Mouse (Mus musculus): ENCODE data around the gene Gpc6. TPM values are rescaled to one million over a fixed set of nuclear protein-coding genes. Genes with fewer than 3 reads are reported as not detected.

Gpc6 gene
- total and polyA plus RNA-seq, 2 experiments from 2014 or later = 11.0 to 17.1 TPM

- Histone ChIP-seq H3K9ac (replicated peaks; ENCODE audit: low read depth, low read length) (no peak overlapping the region), H3K4me2 (ENCODE audit: low read depth, low read length) (no peak overlapping the region), H3K36me3 (replicated peaks; ENCODE audit: control insufficient read depth, insufficient read depth, low read length) (no peaks in the 10 kb centered on the region), H3K4me3 (ENCODE audit: low read depth, low read length) (no peak overlapping the region), H3K27ac (ENCODE audit: low read depth) (no peak overlapping the region), H3K27me3 (ENCODE audit: control insufficient read depth, insufficient read depth, low read length) (no peaks in the 10 kb centered on the region), H3K4me1 (ENCODE audit: control insufficient read depth, insufficient read depth) (no peaks in the 10 kb centered on the region), H3K9me3 (replicated peaks; ENCODE audit: control insufficient read depth, low read length) (no peaks in the 10 kb centered on the region)
- DNase-seq (ENCODE audit: low spot score) (no peak), ATAC-seq (ENCODE audit: insufficient read depth, low read depth) (no peak)
- TF ChIP-seq CTCF (IDR thresholded peaks at IDR 0.05; ENCODE audit: low read depth) = no peak
- TF ChIP-seq EP300 (IDR thresholded peaks at IDR 0.05; ENCODE audit: low read depth) = no peak
These were observed 289.3 kb downstream of the Gpc6 start for GRCm38 (mm10) chr14:117214373-117214772.

GRCm38 (mm10) chr14:117226920-117227319, 301.8 kb downstream of the Gpc6 start:
- DNase-seq (ENCODE audit: low spot score) = no peak
- Histone ChIP-seq H3K4me3 (ENCODE audit: low read depth, low read length) (no peak overlapping the region), H3K27me3 (ENCODE audit: control insufficient read depth, insufficient read depth, low read length) (no peaks in the 10 kb centered on the region), H3K4me1 (ENCODE audit: control insufficient read depth, insufficient read depth) (no peaks in the 10 kb centered on the region), H3K9ac (replicated peaks; ENCODE audit: low read depth, low read length) (no peak overlapping the region), H3K27ac (ENCODE audit: low read depth) (no peak overlapping the region), H3K36me3 (replicated peaks; ENCODE audit: control insufficient read depth, insufficient read depth, low read length) (no peaks in the 10 kb centered on the region), H3K4me2 (ENCODE audit: low read depth, low read length) (no peak overlapping the region), H3K9me3 (replicated peaks; ENCODE audit: control insufficient read depth, low read length) (no peaks in the 10 kb centered on the region)
- TF ChIP-seq CTCF (IDR thresholded peaks at IDR 0.05; ENCODE audit: low read depth) (no peak), EP300 (IDR thresholded peaks at IDR 0.05; ENCODE audit: low read depth) (no peak)
- ATAC-seq (ENCODE audit: insufficient read depth, low read depth) = no peak

- Histone ChIP-seq H3K4me2 (ENCODE audit: low read depth, low read length) (no peak overlapping the region), H3K27me3 (ENCODE audit: control insufficient read depth, insufficient read depth, low read length) (no peaks in the 10 kb centered on the region), H3K4me1 (ENCODE audit: control insufficient read depth, insufficient read depth) (no peaks in the 10 kb centered on the region), H3K9ac (replicated peaks; ENCODE audit: low read depth, low read length) (no peak overlapping the region), H3K9me3 (replicated peaks; ENCODE audit: control insufficient read depth, low read length) (no peaks in the 10 kb centered on the region), H3K27ac (ENCODE audit: low read depth) (no peak overlapping the region), H3K36me3 (replicated peaks; ENCODE audit: control insufficient read depth, insufficient read depth, low read length) (no peaks in the 10 kb centered on the region), H3K4me3 (ENCODE audit: low read depth, low read length) (no peak overlapping the region)
- DNase-seq (ENCODE audit: low spot score) = no peak
- ATAC-seq (ENCODE audit: insufficient read depth, low read depth) = no peak
- WGBS = 56% methylated on average over 4 of the region's 4 CpGs
- TF ChIP-seq CTCF (IDR thresholded peaks at IDR 0.05; ENCODE audit: low read depth) (no peak), EP300 (IDR thresholded peaks at IDR 0.05; ENCODE audit: low read depth) (no peak)
These were observed 305.4 kb downstream of the Gpc6 start for GRCm38 (mm10) chr14:117230476-117230875.

- Histone ChIP-seq H3K4me3 (ENCODE audit: low read depth, low read length) (no peak overlapping the region), H3K9ac (replicated peaks; ENCODE audit: low read depth, low read length) (no peak overlapping the region), H3K9me3 (replicated peaks; ENCODE audit: control insufficient read depth, low read length) (no peaks in the 10 kb centered on the region), H3K36me3 (replicated peaks; ENCODE audit: control insufficient read depth, insufficient read depth, low read length) (no peaks in the 10 kb centered on the region), H3K4me1 (ENCODE audit: control insufficient read depth, insufficient read depth) (no peaks in the 10 kb centered on the region), H3K27me3 (ENCODE audit: control insufficient read depth, insufficient read depth, low read length) (no peaks in the 10 kb centered on the region), H3K27ac (ENCODE audit: low read depth) (no peak overlapping the region), H3K4me2 (ENCODE audit: low read depth, low read length) (no peak overlapping the region)
- WGBS = 81% methylated on average over 6 of the region's 6 CpGs
- TF ChIP-seq EP300 (IDR thresholded peaks at IDR 0.05; ENCODE audit: low read depth) (no peak), CTCF (IDR thresholded peaks at IDR 0.05; ENCODE audit: low read depth) (no peak)
- no peak for DNase-seq (ENCODE audit: low spot score)
- no peak for ATAC-seq (ENCODE audit: insufficient read depth, low read depth)
These were observed 313.1 kb downstream of the Gpc6 start for GRCm38 (mm10) chr14:117238226-117238625.

GRCm38 (mm10) chr14:117239694-117240427, 314.7 kb downstream of the Gpc6 start:
- WGBS = 68% methylated on average over 8 of the region's 8 CpGs
- no peak overlapping the region for H3K9ac ChIP-seq (replicated peaks; ENCODE audit: low read depth, low read length)
- ATAC-seq (ENCODE audit: insufficient read depth, low read depth) (no peak), DNase-seq (ENCODE audit: low spot score) (no peak)
- no peak for TF ChIP-seq CTCF (IDR thresholded peaks at IDR 0.05; ENCODE audit: low read depth)
- TF ChIP-seq EP300 (IDR thresholded peaks at IDR 0.05; ENCODE audit: low read depth) = no peak
- H3K4me3 ChIP-seq (ENCODE audit: low read depth, low read length) = no peak overlapping the region
- H3K36me3 ChIP-seq (replicated peaks; ENCODE audit: control insufficient read depth, insufficient read depth, low read length) = no peaks in the 10 kb centered on the region
- no peak overlapping the region for H3K27ac ChIP-seq (ENCODE audit: low read depth)
- H3K4me2 ChIP-seq (ENCODE audit: low read depth, low read length) = no peak overlapping the region
- H3K9me3 ChIP-seq (replicated peaks; ENCODE audit: control insufficient read depth, low read length) = no peaks in the 10 kb centered on the region
- no peaks in the 10 kb centered on the region for H3K27me3 ChIP-seq (ENCODE audit: control insufficient read depth, insufficient read depth, low read length)
- no peaks in the 10 kb centered on the region for H3K4me1 ChIP-seq (ENCODE audit: control insufficient read depth, insufficient read depth)

- no peak overlapping the region for H3K4me3 ChIP-seq (ENCODE audit: low read depth, low read length)
- H3K36me3 ChIP-seq (replicated peaks; ENCODE audit: control insufficient read depth, insufficient read depth, low read length) = no peaks in the 10 kb centered on the region
- ATAC-seq (ENCODE audit: insufficient read depth, low read depth) (no peak), DNase-seq (ENCODE audit: low spot score) (no peak)
- no peak overlapping the region for H3K27ac ChIP-seq (ENCODE audit: low read depth)
- 90% methylated on average over 3 of the region's 3 CpGs for WGBS
- H3K4me2 ChIP-seq (ENCODE audit: low read depth, low read length) = no peak overlapping the region
- H3K9ac ChIP-seq (replicated peaks; ENCODE audit: low read depth, low read length) = no peak overlapping the region
- TF ChIP-seq EP300 (IDR thresholded peaks at IDR 0.05; ENCODE audit: low read depth) = no peak
- no peak for TF ChIP-seq CTCF (IDR thresholded peaks at IDR 0.05; ENCODE audit: low read depth)
- H3K9me3 ChIP-seq (replicated peaks; ENCODE audit: control insufficient read depth, low read length) = no peaks in the 10 kb centered on the region
- H3K27me3 ChIP-seq (ENCODE audit: control insufficient read depth, insufficient read depth, low read length) = no peaks in the 10 kb centered on the region
- no peaks in the 10 kb centered on the region for H3K4me1 ChIP-seq (ENCODE audit: control insufficient read depth, insufficient read depth)
These were observed 320.5 kb downstream of the Gpc6 start for GRCm38 (mm10) chr14:117245631-117246030.

Measured in heart, postnatal 0 days (tissue).